Mouse (Mus musculus): Measurements from ENCODE around the gene AU022252. TPM values are rescaled to one million over a fixed set of nuclear protein-coding genes. Genes with fewer than 3 reads are reported as not detected.

Gene AU022252
- polyA plus RNA-seq, 1 experiment from 2014 or later: 39.9 TPM

DNA sequence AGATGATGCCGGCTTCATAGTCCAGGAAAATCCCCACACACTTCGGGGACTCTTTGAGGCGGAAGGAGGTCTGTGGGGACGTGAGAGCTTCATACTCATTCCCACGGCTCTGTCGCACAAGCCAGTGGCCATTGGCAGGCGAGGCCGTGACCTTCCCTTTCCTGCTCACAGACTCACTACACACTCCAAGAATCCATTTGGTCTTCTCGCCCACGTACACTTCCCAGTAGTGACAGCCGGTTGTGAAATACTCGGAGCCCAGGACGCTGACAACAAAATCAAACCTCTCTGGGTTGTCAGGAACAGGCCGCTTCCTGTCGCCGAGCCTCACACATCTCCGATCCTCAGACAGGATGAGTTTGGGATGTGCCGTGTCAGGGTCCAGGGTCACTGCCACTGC lies 54.2 kb downstream of the AU022252 start:
- Histone ChIP-seq H3K36me3 (no peaks in the 10 kb centered on the region), H3K27ac (no peak overlapping the region), H3K9me3 (no peaks in the 10 kb centered on the region), H3K4me1 (peaks cover 4% of the 10 kb centered on the region), H3K9ac (no peak overlapping the region), H3K4me2 (replicated peaks) (no peak overlapping the region), H3K4me3 (no peak overlapping the region), H3K27me3 (no peaks in the 10 kb centered on the region)
- WGBS: 76% methylated on average over 18 of the region's 18 CpGs
- no peak for ATAC-seq (ENCODE audit: low FRiP score, low read depth)

DNA sequence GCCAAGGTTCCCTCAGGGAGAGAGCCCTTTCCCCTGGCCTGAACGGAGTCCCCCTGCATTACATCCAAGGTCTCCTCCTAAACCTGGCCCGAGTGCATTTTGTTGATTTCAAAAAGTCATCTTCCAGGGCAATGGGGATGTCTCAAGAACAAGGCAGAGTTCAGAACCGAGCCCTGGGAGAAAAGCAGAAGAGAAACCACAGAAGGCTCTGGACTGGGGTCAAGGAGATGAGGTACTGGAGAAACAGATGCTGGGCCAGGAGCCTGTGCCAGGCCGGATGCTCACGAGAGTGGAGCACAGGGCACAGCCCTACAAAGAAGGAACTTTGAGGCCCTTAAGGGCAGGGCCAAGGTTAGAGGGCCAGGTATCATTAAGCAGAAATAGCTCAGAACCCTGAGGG lies 54.8 kb downstream of the AU022252 start:
- Histone ChIP-seq H3K9me3 (no peaks in the 10 kb centered on the region), H3K36me3 (no peaks in the 10 kb centered on the region), H3K27ac (no peak overlapping the region), H3K4me1 (peaks cover 10% of the 10 kb centered on the region), H3K4me2 (replicated peaks) (no peak overlapping the region), H3K9ac (no peak overlapping the region), H3K27me3 (no peaks in the 10 kb centered on the region), H3K4me3 (no peak overlapping the region)
- 71% methylated on average over 5 of the region's 5 CpGs for WGBS
- ATAC-seq (ENCODE audit: low FRiP score, low read depth): no peak

DNA sequence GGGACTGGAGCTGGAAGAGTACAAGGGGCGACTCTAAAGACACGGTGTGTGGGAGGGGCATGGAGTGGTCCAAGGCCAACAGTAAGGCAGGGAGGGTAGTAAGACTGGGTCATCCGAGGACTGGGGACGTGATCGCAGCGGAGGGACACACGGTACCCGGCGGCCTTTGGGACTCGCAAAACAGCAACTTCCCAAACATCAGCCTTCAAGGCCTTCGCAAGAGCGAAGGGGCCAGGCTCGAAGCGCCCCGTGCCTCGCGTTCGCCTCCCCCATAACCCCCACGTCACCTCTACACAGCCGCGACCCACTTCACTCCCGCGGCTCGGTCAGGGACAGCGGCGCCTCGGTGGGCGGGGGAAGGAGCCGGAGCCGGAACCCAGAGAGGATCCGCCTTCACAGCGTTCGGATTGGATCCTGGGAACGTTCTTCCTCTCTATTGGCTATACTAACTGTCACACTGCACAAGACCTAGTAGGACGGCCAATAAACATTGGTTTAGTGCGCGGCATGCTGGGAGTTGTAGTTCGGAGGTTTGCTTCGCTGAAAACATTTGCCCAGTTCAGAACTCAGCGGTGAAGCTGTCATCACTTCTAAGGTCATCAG lies 58.6 kb downstream of the AU022252 start, which contains the start of gene Zfp691:
Gene Zfp691 (minus strand): TSS at position 345 of the 603 bp plus-strand sequence.
- under 1% methylated on average over 40 of the region's 40 CpGs for WGBS
- H3K9ac ChIP-seq: peak within 1 kb of the TSS; percentile 81
- H3K36me3 ChIP-seq: peaks cover 24% of the 10 kb centered on the region
- peak within 1 kb of the TSS; percentile 83 for H3K4me2 ChIP-seq (replicated peaks)
- H3K4me1 ChIP-seq: peaks cover 19% of the 10 kb centered on the region
- H3K27ac ChIP-seq: peak within 1 kb of the TSS; percentile 22; the same call in 1 of the 2 replicates
- ATAC-seq (ENCODE audit: low FRiP score, low read depth): peak; percentile 100
- H3K4me3 ChIP-seq: peak within 1 kb of the TSS; percentile 77
- H3K27me3 ChIP-seq: no peaks in the 10 kb centered on the region
- no peaks in the 10 kb centered on the region for H3K9me3 ChIP-seq

DNA sequence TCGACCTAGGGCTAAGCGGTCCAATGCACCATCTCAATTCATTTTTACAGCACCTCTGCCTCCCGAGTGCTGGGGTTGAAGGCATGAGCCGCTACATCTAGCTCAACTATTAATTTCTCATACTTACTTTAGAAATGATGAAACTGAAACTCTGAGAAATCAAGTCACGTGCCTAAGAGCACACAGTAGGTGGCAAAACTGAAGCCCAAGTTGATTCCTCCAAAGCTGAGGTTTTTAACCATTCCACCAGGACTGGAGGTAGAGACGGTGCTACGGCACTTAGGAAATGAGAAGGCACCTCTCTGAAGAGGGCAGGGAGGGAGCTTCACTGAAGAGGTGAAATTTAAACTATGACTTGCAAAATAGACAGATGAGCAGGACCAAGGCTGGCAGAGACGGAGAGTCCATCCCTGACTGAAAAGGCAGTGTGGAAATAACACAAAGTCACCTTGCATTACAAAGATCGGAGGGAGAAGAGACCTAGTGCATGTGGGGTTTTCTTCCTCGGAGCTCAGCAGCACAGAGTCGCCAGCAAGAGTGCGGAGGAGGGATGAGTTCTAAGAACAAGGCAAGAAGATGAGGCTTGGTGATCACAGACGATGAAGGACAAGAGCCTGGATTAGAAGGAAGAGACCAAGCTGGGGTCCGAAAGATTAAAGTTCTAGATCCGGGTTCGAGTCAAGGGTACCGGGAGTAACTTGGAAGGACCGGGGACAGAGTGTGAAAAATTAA lies 59.4 kb downstream of the AU022252 start:
- Histone ChIP-seq H3K27ac (peak overlapping the region; percentile 22; the same call in 1 of the 2 replicates), H3K9me3 (no peaks in the 10 kb centered on the region), H3K4me1 (peaks cover 19% of the 10 kb centered on the region), H3K36me3 (peaks cover 32% of the 10 kb centered on the region), H3K9ac (peak overlapping the region; percentile 81), H3K4me3 (peak overlapping the region; percentile 77), H3K4me2 (replicated peaks) (peak overlapping the region; percentile 83), H3K27me3 (no peaks in the 10 kb centered on the region)
- no peak for ATAC-seq (ENCODE audit: low FRiP score, low read depth)
- WGBS: 40% methylated on average over 18 of the region's 18 CpGs

DNA sequence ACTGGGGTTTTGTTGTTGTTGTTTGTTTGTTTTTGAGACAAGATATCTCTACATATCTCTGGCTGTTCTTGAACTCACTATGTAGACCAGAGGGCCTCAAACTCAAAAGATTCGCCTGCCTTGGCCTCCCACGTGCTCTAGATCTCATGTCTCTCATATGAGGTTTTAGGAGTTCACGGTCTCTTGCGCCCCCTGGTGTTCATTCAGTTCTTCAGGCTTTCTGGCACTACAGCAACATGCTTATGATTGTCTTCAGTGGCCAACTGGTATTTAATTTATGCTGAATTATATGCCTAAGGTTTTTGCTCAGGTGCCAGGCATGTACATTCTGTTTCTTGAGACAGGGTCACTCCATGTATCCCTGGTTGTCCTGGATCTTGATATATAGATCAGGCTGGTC lies 64.8 kb downstream of the AU022252 start:
- Histone ChIP-seq H3K27ac (no peak overlapping the region), H3K9me3 (no peaks in the 10 kb centered on the region), H3K4me1 (peaks cover 9% of the 10 kb centered on the region), H3K4me3 (no peak overlapping the region), H3K36me3 (peaks cover 34% of the 10 kb centered on the region), H3K27me3 (no peaks in the 10 kb centered on the region), H3K9ac (no peak overlapping the region), H3K4me2 (replicated peaks) (no peak overlapping the region)
- 9% methylated on average over 4 of the region's 4 CpGs for WGBS
- ATAC-seq (ENCODE audit: low FRiP score, low read depth): no peak

DNA sequence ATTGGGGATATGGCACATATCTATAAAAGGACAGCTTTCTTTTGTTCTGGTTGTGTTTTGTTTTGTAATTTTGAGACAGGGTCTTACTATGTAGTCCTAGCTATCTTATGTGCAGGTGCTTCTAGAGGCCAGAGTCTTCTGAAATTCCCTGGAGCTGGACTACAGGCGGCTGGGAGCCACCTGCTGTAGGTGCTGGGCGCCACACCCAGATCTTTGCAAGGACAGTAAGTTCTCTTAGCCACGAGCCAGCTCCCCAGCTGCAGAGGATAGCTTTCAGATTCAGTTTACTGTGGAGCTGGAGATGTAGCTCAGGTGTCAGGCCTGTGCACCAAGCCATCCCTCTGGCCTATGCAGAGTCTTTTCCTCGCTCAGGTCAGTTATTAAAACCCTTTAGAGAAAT lies 65.4 kb downstream of the AU022252 start:
- ATAC-seq (ENCODE audit: low FRiP score, low read depth): no peak
- H3K4me2 ChIP-seq (replicated peaks): no peak overlapping the region
- no peaks in the 10 kb centered on the region for H3K27me3 ChIP-seq
- no peak overlapping the region for H3K27ac ChIP-seq
- WGBS: 80% methylated on average over 4 of the region's 4 CpGs
- no peak overlapping the region for H3K9ac ChIP-seq
- H3K4me1 ChIP-seq: peaks cover 6% of the 10 kb centered on the region; the same call in 1 of the 2 replicates
- H3K9me3 ChIP-seq: no peaks in the 10 kb centered on the region
- peaks cover 34% of the 10 kb centered on the region for H3K36me3 ChIP-seq
- H3K4me3 ChIP-seq: no peak overlapping the region

DNA sequence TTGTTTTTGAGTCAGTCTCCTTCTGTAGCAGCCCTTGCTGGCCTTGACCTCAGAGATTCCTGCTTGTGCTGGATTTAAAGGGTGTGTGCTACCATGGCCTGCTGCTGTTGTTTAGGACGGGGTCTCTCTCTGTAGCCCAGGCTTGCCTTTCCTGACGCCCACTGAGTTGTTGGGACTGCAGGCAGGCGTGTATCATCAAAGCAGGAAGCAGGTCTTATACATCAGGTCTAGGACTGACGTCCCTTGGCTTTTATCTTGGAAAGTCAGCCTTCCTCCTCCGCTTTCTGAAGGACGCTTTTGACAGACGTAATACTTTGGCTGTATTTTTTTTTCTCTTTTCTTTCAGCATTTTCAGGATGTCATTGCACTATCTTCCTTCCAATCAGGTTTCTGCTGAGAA lies 66.6 kb downstream of the AU022252 start:
- H3K36me3 ChIP-seq: peaks cover 30% of the 10 kb centered on the region
- no peak overlapping the region for H3K9ac ChIP-seq
- H3K9me3 ChIP-seq: no peaks in the 10 kb centered on the region
- H3K4me3 ChIP-seq: no peak overlapping the region
- H3K4me1 ChIP-seq: no peaks in the 10 kb centered on the region
- H3K4me2 ChIP-seq (replicated peaks): no peak overlapping the region
- no peaks in the 10 kb centered on the region for H3K27me3 ChIP-seq
- no peak for ATAC-seq (ENCODE audit: low FRiP score, low read depth)
- WGBS: 77% methylated on average over 7 of the region's 7 CpGs
- H3K27ac ChIP-seq: no peak overlapping the region

DNA sequence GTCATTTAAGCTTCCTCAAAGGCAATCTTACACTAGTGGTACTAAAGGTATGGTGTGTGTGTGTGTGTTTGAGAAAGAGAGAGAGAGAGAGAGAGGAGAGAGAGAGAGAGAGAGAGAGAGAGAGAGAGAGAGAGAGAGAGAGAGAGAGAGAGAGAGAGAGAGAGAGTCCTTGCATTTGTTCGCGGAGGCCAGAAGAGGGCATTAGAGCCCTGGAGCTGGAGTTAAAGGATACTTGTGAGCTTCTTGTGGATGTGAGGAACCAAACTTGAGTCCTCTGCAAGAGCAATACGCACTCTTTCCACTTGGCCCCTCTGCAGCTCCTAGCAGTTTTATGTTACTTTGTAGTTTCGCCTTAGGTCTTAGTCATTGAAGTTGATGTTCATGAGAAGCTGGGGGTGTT lies 69.5 kb downstream of the AU022252 start:
- Histone ChIP-seq H3K27me3 (no peaks in the 10 kb centered on the region), H3K9me3 (no peaks in the 10 kb centered on the region), H3K4me1 (no peaks in the 10 kb centered on the region), H3K27ac (no peak overlapping the region), H3K4me3 (no peak overlapping the region), H3K36me3 (peaks cover 1% of the 10 kb centered on the region; the same call in 1 of the 2 replicates), H3K4me2 (replicated peaks) (no peak overlapping the region), H3K9ac (no peak overlapping the region)
- ATAC-seq (ENCODE audit: low FRiP score, low read depth): no peak
- 62% methylated on average over 4 of the region's 4 CpGs for WGBS

DNA sequence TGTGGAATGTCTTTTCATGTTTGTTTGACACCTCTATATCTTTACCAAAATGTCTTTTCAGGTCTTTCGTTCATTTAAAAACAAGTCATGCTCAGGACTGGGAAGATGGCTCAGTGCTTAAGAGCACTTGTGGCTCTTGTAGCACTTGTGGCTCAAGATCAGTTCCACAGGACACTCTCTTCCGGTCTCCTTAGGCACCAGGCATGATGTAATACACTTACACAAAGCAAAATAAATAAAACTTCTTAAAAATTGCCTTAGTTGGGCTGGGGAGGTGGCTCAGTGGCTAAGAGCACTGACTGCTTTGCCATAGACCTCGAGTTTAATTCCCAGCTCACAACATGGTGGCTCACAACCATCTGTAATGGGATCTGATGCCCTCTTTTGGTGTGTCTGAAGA lies 71.2 kb downstream of the AU022252 start:
- Histone ChIP-seq H3K4me3 (no peak overlapping the region), H3K36me3 (no peaks in the 10 kb centered on the region), H3K4me2 (replicated peaks) (no peak overlapping the region), H3K9ac (no peak overlapping the region), H3K27me3 (no peaks in the 10 kb centered on the region), H3K9me3 (no peaks in the 10 kb centered on the region), H3K4me1 (no peaks in the 10 kb centered on the region), H3K27ac (no peak overlapping the region)
- WGBS: 76% methylated on average over 3 of the region's 3 CpGs
- no peak for ATAC-seq (ENCODE audit: low FRiP score, low read depth)

DNA sequence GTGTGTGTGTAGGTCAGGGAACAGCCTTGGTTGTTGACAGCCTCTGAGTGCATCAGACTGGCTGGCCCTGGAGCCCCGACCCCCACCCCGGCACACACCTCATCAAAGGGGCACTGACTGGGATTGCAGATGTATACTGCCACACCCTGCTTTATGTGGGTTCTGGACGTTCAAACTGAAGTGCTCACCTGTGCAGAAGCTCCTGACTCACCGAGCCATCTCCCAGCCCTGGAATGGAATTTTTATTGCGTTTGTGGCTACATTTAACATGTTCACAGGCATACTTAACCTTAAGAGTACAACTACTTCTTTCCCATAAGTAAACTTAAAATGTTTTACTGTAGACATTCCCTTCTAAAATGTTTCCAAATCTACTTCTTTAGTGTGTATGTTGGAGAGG lies 74.6 kb downstream of the AU022252 start:
- no peaks in the 10 kb centered on the region for H3K9me3 ChIP-seq

DNA sequence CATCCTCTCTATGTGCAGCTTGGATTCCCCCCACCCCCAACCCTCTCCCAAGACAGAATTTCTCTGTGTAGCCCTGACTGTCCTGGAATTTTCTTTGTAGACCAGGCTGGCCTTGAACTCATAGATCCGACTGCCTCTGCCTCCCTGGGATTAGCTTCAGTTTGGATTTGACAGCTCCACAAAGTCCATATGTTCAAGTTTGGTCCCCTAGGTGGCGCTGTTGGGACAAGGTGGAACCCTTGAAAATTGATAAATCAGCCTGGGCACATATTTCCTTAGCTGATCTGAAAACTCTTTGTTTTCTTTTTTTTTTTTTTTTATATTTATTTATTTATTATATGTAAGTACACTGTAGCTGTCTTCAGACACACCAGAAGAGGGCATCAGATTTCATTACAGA lies 75.3 kb downstream of the AU022252 start:
- WGBS: 35% methylated on average over 2 of the region's 2 CpGs
- no peak overlapping the region for H3K9ac ChIP-seq

More for the DNA sequence above, 74.6 kb downstream of the AU022252 start:
- 63% methylated on average over 5 of the region's 5 CpGs for WGBS
- Histone ChIP-seq H3K4me2 (replicated peaks) (no peak overlapping the region), H3K27ac (no peak overlapping the region), H3K9ac (no peak overlapping the region), H3K4me1 (no peaks in the 10 kb centered on the region), H3K36me3 (no peaks in the 10 kb centered on the region), H3K27me3 (no peaks in the 10 kb centered on the region), H3K4me3 (no peak overlapping the region)
- ATAC-seq (ENCODE audit: low FRiP score, low read depth): no peak

More for the DNA sequence above, 75.3 kb downstream of the AU022252 start:
- Histone ChIP-seq H3K27ac (no peak overlapping the region), H3K27me3 (no peaks in the 10 kb centered on the region), H3K36me3 (no peaks in the 10 kb centered on the region), H3K9me3 (no peaks in the 10 kb centered on the region), H3K4me2 (replicated peaks) (no peak overlapping the region), H3K4me1 (no peaks in the 10 kb centered on the region), H3K4me3 (no peak overlapping the region)
- ATAC-seq (ENCODE audit: low FRiP score, low read depth): no peak
